Mouse (Mus musculus): Measurements from ENCODE around the gene Gm3952. TPM values are rescaled to one million over a fixed set of nuclear protein-coding genes. Genes with fewer than 3 reads are reported as not detected.

Gm3952 gene
- not detected in 2 replicates for polyA plus RNA-seq (2012; rRNA removed)

GRCm38 (mm10) chr8:128798594-128798993 lies at the start of gene Gm3952:
TSS of gene Gm3952 (minus strand) at chr8:128798694.

Other genes starting within 250 kb of the Gm3952 start
- 50.4 and 50.5 TPM in 2 replicates for gene Itgb1, start 113.0 kb downstream of the Gm3952 start, polyA plus RNA-seq (2012; rRNA removed)

Measured in liver, embryonic 18 days (tissue).